Mouse (Mus musculus) cerebellum, adult 2 months (tissue): Measurements from ENCODE around the gene Ccdc167.

Experiments used
- CTCF ChIP-seq: fragments of 200-500 bp; IDR thresholded peaks from 2 replicates; pipeline ENCODE4 v1.5.1; 2011; ENCODE audit warnings: low read depth, mild to moderate bottlenecking, control low read depth, low read length, moderate library complexity, borderline replicate concordance; ENCODE audit not compliant: insufficient read depth
- POLR2A ChIP-seq: fragments of 200-500 bp; IDR thresholded peaks from 2 replicates; pipeline ENCODE4 v1.6.1; 2011; ENCODE audit warnings: low read length, control low read depth, borderline replicate concordance; ENCODE audit not compliant: insufficient read depth

GRCm38 (mm10) chr17:29710562-29711044, 6.2 kb downstream of the Ccdc167 start:
- TF ChIP-seq CTCF (no peak), POLR2A (no peak)
